Mouse (Mus musculus): Measurements from ENCODE around the gene Lta.

The Lta gene

DNA sequence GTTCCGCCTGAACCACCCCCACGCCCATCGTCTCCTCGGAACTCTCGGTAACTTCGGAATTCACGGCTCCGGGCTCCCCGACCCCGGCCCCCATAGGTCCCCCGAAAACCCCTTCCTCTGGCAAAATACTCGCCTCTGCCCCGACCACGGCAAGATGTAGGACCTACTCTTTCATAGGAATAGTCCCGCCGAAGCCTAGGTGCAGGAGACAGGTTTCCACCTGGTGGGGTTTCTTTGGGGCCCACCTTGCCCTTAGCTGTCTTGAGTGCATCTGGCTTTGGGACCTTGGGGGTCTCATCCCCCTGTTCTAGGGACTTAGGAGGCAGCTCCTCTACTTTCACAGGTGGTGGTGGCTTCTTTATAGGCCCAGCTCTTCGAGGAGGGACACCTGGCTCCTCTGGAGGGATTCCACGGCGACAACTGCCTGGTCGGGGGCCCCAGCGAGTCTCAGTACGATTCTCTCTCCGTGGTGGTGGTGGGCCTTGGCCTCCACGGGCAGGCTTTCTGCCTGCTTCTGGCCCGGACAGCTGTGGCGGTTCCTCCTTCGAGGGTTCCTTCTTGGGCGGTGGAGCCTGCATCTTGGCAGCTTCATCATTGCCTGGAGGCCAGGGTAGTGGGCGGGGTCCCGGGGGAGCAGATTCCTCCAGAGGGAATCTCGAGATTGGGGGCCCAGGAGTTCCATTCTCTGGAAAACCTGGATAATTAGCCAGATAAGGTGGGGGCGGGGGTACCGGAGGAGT, 48.5 kb downstream of the Lta start:
- DNase-seq, result no peak

DNA sequence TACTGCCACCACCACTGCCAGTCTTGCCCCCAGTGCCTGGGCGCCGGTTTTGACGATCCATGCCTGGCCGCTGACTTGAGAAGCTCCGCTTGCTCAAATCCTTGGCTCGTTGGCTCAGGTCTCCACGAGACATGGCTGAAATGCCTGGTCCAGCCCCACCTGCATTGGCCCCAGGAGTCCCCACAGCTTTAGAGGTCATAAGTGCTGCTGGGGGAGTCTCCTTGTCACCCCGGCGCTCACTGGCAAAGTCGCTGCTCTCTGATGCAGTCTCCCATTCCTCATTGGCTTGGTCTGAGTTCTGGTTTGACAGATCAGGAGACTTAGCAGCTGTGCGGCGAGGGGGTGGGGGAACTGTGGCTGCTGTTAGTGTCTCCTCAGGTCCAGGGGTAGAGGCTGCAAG, 49.7 kb downstream of the Lta start:
- no peak for DNase-seq

DNA sequence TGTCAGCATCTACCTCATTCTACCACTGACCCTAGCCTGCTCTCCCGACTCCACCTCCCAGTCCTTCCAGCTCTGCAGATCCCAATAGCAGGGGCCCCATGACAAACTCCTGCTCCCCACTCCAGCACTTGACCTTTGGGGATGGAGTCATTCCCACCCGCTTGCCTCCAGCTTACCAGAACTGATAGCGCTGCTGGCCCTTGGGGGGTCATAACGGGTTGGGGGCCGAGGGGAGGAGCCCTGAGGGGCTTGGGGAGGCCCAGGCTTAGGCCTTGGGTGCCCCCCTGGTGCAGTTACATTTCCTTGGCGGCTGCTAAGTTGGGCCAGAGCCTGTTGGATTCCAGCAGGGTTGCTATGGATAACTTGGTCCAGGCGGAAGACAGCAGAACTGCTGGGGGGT, 50.5 kb downstream of the Lta start:
- DNase-seq, result no peak

DNA sequence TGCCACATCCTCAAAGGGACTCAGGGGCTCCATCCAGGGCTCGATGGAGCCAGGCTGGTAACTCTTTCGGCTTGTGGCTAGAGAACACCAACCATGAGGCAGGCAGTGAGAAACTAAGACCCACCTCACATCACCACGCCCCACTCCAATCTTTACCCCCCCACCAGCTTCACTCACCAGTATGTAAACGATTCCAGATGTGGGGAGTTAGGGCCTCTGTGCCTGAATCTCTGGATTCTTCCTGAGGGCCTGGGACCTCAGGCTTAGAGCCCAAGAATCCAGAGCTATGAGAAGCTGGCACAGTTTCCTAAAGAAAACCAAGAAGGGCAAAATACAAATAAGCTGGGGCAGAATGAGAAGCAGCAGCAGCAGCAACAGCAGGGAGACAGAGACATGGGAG, 51.2 kb downstream of the Lta start:
- no peak for DNase-seq

Data from lung, postnatal 10 days (tissue).